Mouse (Mus musculus): ENCODE measurements at regions not wholly inside any gene's neighbourhood (a gene's known extent, or its start where the extent isn't known, plus 50 kb on each side); places are given as distances from the start of the nearest gene placed in this dataset.

DNA sequence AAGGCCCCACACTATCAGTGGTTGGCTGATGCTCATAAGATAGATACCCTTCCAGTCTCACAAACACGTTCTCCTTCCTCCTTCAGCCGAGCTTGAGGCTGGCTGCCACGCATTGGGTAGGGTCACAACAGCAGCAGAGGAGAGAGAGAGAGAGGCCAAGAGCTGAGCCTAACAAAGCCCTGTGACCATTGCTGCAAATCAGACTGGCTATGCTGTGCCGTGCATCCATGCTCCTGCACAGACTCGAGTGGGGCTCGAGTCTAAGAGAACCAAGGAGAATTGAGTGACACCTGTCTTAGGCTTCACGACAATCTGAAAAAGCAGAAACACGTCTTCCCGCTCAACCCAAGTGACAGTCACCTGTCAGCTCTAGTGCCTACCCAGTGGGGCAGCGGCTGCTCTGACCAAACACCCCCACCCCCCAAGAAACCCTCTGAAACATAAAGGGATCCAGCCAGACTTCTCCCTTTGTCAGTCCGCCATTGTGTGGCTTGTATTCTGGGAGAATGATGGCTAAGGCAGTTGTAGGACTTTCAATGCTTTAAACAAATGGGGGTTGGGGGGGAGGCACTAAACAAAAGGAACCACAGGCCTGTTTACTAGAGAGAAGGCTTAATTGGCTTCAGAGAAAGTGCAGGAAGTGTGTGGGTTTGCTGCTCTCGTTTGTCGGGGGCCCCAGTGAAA lies 353.7 kb upstream of the Jarid2 start:
- no peak for DNase-seq (ENCODE audit: extremely low spot score in 1 of 2, low spot score in 1 of 2)

DNA sequence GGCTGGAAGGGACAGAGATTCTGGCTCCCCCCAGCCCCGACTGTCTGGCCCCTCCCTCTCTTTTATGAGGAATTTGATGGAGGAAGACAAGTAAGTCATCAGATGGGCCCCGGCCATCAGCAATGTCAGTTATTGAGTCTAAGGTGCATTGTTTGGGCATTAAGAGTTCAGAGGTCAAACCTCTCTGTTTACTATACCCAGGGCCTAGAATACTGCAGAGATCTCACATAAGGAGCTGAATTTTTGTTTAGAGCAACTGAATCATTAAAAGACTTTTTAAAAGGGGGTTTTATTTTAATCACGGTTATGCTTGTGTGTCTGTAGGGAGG lies 353.1 kb upstream of the Jarid2 start:
- DNase-seq (ENCODE audit: extremely low spot score in 1 of 2, low spot score in 1 of 2) = no peak

DNA sequence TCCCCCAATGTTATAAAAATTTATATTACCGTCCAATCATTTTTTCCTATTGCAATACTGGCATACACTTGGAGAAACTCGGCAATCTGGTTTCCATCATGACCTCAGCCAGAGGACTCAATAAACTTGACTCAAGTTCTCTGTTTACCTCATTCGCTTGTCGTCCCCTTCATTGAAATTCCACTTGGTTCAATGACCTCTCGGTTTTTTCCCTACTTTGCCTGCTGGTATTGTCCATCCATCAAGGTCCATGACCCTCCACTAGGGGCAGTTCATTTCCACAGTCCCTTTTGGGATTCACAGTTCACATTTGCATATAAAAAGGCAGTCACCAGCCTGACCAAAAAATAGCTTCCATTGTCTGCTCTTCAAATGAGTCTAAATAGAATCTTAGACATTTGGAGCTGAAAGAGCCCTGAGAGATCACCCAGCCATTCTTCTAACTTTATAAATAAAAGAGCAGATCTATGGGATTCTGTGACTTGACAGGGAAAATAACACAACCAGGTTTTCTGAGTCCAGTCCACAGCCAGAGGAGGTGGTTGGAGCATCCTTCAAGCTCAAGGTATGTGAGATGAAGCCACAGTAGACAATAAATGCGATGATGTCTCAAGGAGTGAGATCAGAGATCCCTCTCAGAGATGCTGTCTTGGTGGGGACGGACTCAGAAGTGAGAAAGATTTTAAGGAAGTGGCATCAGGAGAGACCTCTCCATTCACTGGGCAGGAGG lies 347.4 kb upstream of the Jarid2 start:
- no peak for DNase-seq (ENCODE audit: extremely low spot score in 1 of 2, low spot score in 1 of 2)

- no peak for DNase-seq (ENCODE audit: extremely low spot score in 1 of 2, low spot score in 1 of 2)
These were observed 346.0 kb upstream of the Jarid2 start for GRCm38 (mm10) chr13:44383322-44383721.

DNA sequence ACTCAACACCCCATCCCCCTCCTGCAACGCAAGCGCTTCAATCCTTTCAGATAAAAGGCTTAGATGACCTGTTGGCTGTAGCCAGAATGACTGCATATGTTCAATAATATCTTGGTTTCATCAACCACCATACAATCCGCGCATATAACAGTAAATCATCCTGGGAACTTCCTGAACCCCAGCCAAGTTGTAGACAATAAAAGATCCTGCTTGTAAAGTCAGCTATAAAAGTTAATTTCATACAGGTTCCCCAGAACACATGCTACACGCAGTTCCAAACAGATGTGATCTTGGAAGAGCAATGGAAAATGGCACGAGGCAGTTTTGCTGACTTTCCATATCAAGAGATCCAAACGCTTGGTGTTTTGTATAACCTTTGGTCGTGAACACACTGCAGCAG lies 342.5 kb upstream of the Jarid2 start:
- no peak for DNase-seq (ENCODE audit: extremely low spot score in 1 of 2, low spot score in 1 of 2)

DNA sequence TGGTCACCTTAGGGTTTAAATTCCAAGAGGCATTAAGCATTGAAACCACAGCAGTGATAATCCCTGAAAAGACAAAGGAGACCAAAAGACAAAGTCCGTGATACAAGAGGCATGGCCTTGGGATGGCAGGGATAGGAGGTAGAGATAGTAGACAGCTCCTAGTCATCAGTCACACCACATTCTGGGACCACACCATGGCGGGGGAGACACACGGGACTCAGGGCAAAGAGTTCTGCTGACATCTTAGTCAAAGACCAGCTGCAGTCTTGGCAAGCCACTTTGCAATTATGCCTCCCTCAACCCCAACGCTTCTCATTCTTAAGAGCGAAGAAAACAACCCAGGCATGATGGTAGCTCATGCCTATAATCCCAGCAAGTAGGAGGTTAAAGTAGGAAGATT lies 339.6 kb upstream of the Jarid2 start:
- no peak for DNase-seq (ENCODE audit: extremely low spot score in 1 of 2, low spot score in 1 of 2)

GRCm38 (mm10) chr13:44390666-44391390 lies 338.4 kb upstream of the Jarid2 start:
- DNase-seq (ENCODE audit: extremely low spot score in 1 of 2, low spot score in 1 of 2) = no peak

DNA sequence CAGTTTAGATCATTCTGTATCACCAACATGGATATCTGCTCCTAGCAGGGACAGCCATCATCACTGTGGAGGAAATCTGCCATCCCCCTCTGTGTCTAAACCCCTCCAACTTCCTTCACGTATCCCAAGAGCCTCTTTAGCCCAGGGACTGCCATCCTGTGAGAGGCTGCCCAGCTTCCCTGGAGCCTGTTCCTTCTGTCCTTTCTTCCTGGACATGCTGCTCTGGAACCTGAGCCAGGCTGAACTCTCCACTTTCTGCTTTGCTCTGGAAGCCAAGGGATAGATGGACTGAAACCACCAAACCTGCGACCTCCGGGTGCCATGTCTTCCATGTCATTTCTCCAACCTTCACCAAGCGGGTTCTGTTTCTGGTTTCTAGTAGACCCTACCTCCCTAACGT lies 335.3 kb upstream of the Jarid2 start:
- no peak for DNase-seq (ENCODE audit: extremely low spot score in 1 of 2, low spot score in 1 of 2)

GRCm38 (mm10) chr13:44398613-44399369 lies 330.5 kb upstream of the Jarid2 start:
- DNase-seq (ENCODE audit: extremely low spot score in 1 of 2, low spot score in 1 of 2) = peak; percentile 21 to 66

DNA sequence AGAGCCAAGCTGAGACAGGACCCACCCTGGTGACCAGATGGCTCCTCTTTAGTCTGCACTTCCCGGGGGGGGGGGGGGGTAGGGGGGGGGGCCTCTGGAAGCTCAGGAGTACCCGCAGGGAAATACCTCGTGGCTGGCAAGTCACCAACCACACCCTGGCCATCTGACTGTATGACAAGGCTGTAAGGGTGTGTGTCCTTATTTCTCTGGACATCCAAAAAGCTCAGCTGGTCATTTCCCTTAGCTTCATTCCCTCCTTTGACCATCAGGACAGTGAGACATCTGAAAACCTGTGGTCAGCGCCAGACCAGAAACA lies 329.9 kb upstream of the Jarid2 start:
- no peak for DNase-seq (ENCODE audit: extremely low spot score in 1 of 2, low spot score in 1 of 2)

DNA sequence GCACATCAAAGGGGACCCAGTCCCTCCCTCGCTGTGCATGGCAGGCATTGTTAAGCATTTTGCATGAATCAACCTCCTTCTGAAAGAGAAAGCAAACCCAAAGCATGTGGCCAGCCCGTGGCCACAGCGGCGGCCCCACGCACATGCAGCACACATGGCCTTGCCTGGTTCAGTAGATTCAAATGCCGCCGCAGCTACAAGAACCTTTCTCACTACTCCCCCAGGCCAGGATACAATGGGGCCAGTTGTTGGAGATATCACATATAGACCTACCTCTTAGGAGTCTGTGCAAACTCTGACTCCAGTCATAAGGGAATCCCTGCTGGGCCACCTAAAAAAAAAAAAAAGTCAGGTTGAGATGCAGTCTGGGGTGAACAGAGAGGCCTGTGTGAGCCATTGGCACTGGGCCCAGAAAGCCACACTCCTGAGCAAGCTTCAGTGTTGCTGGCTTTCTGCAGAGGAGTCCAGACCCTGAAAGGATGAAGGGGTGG lies 329.4 kb upstream of the Jarid2 start:
- DNase-seq (ENCODE audit: extremely low spot score in 1 of 2, low spot score in 1 of 2) = no peak

DNA sequence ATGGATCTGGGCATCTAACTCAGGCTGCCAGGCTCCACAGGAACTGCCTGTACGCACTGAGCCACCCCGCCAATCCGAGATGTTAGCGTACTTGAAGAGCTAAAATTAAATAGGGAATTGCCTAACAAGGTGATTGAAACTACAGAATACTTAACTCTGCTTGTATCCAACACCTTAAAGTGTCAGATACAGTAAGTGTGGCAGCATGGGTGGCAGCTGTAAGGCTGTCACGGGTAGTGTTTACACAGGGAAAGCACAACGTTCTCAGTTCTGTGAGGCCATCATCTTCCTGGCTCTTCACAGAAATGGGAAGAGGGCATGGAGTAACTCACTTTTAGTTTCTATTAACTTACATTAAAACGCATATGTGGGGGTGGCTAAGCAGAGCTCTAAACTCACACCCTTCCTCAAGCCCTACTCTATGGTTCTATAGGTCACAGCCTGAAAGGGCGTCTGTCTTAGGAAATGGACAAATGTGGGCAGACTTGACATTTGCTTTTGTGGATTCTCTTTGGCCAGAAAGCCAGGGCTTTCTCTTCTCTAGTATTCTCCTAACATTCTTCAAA lies 325.2 kb upstream of the Jarid2 start:
- no peak for DNase-seq (ENCODE audit: extremely low spot score in 1 of 2, low spot score in 1 of 2)

GRCm38 (mm10) chr13:44407307-44407706 lies 322.0 kb upstream of the Jarid2 start:
- DNase-seq (ENCODE audit: extremely low spot score in 1 of 2, low spot score in 1 of 2) = no peak

DNA sequence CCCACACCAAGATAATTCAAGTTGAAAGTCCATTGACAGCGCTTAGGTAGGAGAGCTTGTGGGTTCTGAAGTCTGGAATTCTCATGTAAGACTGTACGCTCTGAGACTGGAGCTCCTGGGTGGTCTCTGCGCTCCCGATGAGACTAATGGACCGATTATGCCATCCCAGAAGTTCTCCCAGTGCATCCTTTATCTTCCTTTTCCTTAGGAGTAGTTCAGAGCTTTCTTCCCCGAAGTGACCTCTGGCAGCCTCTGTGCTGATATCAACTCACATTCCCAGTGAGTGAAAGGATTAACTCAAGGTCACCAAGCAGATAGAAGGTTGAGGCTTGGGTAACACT lies 320.7 kb upstream of the Jarid2 start:
- no peak for DNase-seq (ENCODE audit: extremely low spot score in 1 of 2, low spot score in 1 of 2)

DNA sequence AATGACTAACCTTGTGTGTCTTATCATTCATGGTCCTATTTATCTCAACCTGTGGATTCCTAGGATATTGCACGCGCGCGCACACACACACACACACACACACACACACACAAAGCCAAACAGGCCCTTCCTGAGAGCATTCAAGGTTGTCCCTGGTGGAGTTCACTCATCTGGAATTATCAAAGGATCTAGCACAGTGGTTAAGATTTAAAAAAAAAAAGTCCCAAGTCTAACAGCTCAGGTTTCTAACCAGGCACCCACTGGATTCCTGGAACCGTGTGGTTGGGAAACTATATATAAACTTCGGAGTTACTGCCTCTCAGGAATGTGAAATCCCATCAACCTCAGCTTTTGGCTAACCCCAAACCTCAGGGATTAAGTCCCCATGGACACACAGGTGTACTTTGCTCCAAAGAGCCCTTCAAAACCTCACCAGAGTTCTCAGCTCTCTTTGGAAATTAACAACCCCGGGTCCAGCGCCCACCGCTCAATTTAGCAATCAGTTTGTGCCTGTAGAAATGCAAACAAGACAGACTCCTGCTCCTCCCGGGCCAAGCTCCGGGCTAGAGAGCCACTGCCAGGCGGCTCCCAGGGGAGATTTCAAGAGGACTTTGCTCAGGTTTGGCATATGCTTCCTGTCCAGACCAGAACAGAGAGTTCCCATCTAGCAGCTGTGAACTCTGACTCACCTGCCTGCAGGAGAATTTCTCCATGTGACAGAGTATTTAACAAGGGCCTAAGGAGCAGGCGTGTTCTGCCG lies 320.1 kb upstream of the Jarid2 start:
- DNase-seq (ENCODE audit: extremely low spot score in 1 of 2, low spot score in 1 of 2) = no peak

DNA sequence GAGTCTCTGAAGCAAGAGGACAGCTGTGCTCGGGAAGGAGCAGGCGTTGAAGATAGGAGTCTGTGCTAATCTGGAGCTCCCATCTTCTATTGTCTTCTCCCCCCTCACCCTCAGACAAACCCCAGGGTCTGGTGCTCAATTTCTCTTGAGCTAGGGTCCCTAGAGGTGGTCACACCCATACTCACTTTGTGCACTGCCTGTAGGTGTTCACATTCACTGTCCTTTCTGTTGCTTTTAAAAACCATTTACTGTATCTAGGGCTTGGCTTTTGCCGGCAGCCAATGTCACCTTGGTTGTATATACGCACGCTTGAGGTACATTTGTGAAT lies 319.6 kb upstream of the Jarid2 start:
- DNase-seq (ENCODE audit: extremely low spot score in 1 of 2, low spot score in 1 of 2) = no peak

DNA sequence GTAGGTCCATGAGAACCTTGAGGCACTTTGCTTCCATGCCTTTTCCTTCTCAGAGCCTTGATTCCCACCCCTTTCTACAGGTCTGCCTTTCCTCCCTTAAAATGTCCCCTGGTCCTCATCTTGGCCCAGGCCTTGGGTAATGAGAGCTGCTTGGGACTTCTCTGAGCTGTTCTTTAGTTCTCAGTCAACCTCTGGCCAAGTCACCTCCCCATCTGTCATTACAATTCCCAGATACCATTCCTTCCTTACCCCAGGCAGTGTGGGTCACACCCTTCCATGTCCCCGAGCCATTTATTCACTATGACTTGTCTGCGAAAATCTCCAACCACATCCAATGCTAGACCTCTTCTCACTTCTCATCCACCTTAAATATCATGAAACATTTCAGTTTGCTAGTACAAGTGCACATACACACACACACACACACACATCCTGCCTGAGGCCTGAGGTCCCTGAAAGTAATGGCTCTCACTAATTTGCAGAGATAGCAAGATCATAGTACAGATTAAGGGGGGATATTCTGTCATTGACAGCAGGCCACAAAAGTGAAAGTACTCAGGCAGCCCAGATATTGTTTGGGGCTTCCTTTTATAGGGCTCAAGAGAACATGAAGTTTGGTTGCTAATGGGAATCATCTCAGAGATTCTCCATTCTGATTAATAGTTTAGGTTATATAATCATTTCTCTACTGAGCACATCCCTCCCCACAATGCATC lies 317.3 kb upstream of the Jarid2 start:
- no peak for DNase-seq (ENCODE audit: extremely low spot score in 1 of 2, low spot score in 1 of 2)

DNA sequence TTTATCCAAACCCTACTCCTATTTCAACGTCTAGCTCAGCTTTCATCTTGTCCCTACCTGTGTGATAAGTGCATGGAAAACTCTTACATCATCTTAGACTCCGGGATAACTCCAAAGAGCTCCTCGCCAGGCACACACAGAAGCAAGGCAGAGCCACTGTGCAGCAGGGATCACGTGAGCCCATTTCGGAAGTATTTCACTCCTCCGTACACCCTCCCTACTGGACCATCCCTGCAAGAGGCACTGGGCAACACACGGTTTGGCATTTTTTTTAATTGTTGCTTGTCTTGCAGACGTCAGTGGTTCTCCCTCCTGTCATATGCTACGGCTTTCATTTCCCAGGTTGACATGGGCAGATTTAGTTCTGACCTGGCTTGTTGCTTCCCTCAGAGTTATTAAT lies 316.0 kb upstream of the Jarid2 start:
- DNase-seq (ENCODE audit: extremely low spot score in 1 of 2, low spot score in 1 of 2) = no peak

GRCm38 (mm10) chr13:44415971-44416370 lies 313.3 kb upstream of the Jarid2 start:
- no peak for DNase-seq (ENCODE audit: extremely low spot score in 1 of 2, low spot score in 1 of 2)

- no peak for DNase-seq (ENCODE audit: extremely low spot score in 1 of 2, low spot score in 1 of 2)
These were observed 312.3 kb upstream of the Jarid2 start for GRCm38 (mm10) chr13:44416986-44417385.

Measured in frontal cortex, adult 2 months (tissue).